Mouse (Mus musculus) lung, adult 18-20 months (tissue): ENCODE data around the gene Meox1.
A peak's percentile ranks its signal among the peaks of the same experiment; 100 is the strongest.

Source experiments
- DNase-seq, 2 experiments: peaks; one replicate each; pipeline ENCODE4 v3.0.0; 2022; ENCODE audit warnings: mixed read lengths in 2 of 2

Gene Meox1

DNA sequence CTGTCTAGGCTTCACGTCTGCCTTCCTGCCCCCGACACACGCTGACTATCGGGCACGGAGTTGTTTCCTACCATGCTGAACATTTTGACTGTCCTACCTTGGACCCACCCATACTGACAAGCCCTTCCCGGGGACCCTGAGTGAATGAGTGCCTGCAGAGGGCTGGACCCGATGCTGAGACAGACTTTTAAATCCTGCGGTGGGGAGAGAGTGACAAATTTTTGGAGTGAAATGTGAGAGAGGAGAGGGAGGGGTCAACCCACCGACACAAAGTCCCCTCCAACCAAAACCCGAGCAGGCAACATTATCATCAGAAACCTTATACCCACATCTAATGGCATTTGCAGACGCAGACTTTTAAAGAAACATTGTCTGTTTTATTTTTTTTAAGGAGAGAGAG lies at the start of gene Meox1:
Meox1 (minus strand) TSS at position 171 of the 400 bp plus-strand sequence.
- no peak for DNase-seq

DNA sequence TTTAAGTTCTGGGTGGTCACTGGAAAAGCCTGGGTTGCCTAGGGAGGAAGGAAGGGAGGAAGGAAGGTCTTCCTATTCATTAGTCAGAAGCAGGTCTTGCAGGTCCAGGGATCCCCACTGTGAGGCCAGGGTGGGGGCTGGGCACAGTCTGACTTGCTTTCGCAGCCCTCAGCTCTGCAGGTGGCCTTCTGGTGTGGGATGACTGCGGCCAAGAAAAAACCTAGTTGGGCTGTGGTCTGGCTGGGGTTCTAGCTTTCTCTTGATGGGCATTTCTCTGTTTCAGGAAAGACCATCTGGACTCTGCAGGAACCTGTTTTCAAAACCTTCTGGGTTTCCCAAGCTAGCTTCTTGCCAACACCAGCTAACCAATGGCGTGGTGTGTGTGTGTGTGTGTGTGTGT lies 48.9 kb upstream of the Meox1 start:
- DNase-seq: no peak

DNA sequence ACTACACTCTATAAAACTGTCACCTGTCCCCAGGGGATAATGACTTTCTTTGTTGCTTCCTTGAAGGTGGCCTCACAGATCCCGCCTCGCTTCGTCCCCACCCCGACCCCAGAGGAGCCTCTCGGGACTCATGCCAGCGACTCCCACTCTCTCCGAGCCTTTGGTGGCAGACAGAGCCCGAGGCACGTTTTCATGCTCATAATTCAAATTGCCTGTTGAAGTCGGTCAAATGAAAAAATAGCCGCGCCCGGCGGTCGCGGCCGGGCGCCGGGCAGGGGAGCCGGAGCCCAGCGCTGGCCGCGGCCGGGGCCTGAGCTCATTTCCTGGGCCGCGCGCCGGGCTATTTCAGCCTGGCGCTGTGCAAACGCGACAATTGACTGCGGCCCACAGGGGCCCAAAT lies 42.9 kb upstream of the Meox1 start:
- no peak for DNase-seq

DNA sequence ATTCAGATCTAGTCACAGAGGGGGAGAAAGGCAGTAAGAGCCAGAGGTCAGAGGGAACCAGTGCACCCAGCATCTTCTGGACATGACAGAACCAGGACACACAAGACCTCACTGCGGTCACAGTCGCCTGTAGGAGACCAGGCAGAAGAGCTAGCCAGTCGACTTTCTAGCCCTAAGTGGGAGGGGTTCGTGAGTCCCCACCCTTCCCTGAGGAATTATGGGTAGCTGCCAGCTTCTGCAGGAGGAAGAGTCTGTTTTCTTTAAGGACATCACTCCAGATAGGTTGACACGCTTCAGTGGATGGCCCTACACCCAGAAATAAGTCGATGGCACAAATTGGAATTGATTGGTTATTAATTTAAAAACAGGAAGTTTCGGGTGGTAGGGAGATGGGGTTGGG lies 42.2 kb upstream of the Meox1 start:
- DNase-seq: peak in 1 of 2 experiments; percentile 30

DNA sequence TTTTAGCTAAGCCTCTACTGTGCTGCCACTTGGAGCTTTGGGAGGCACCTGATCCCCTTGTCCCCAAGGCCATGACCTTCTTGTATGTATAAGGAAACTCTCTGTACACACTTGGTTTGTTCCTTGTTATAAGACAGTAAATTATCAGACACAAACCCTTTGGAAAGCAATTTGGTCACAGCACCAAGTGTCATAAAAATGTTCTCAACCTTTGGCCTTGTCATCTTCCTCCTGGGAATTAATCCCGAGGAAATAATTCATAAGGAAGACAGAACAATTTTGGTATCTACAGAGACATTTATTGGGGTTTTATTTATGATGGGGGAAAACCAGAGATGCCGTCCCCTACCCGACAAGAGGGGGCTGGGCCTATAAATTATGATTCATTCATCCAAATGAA lies 41.6 kb upstream of the Meox1 start:
- no peak for DNase-seq

DNA sequence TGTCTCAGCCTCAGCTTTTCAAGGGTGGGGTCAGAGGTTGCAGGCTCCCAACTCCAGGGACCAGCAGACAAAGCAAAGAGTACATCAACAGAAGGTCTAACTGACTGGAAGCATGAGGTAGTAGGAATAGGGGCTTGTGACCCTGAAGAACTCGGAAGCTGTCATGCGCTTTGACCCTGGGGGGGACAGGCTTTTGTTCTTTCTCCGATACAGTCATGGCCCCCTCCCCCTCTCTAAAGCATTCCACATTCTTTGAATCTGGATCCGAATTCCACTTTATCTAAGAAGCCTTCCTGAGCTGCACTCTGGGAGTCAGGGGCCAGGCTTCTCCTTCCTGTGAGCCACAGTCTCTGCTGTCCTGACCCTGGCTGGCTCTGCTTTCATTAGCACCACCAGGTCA lies 37.8 kb upstream of the Meox1 start:
- no peak for DNase-seq

DNA sequence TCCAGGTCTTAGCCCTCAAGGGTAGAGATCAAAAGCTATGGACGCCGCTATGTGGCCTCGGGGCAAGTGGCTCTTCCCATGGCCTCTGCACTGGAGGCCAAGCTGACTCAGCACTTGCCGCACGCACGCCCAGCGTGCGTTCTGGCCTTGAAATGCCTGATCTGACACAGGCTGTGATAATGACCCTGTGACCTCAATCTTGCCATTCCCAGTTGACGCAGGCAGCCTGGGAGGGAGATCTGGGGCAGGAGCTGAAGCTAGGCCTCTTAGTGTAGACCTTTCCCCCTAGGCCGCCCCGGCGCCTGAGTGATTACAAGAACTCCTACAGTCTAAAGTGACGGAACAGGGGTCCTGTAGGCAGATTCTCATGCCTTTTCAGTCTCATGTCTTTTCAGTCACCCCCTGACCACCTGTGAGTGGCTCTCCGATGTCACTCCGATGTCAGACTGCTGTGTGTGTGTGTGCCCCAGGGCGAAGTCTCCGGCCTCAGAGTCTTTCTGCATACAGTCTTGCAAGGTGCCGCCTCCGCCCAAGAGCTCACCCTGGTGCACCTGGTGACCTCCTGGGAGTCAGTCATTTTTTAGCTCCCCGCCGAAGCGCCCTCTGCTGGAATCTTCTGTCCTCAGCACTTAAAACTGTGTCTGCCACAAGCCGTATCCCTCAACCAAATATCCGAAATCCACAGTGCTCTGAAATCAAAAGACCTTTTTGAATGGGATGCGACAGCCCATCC lies 34.0 kb upstream of the Meox1 start:
- DNase-seq: peak in 1 of 2 experiments; percentile 33

DNA sequence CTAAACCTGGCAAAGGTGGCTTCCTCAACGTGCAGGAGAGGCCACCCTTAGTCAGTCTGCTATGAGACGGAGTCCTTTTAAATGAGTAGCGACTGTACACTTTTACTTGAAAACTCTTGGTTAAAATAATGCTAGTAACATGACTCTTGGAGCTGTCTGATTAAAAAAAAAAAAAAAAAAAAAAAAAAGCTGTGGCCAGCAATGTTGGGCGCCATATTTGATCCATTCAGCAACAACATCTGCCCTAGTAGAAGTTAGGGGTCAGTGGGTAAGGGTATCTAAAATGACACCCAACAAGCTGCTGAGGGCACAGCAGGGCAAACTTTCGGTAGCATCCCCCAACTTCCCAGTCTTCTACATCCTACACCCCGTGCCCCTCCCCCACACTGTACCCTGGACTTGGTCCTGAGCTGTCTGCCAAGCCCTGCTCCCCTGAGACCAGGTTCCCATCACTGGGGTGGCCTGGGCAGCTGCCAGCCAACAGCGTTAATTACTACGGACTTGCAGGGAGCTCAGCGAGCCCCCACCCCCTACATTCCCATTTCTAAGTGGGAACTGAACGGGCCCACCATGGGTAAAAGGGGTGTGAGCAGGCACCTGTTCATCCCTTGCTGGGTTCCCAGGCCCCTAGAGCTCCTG lies 32.9 kb upstream of the Meox1 start:
- DNase-seq: no peak

DNA sequence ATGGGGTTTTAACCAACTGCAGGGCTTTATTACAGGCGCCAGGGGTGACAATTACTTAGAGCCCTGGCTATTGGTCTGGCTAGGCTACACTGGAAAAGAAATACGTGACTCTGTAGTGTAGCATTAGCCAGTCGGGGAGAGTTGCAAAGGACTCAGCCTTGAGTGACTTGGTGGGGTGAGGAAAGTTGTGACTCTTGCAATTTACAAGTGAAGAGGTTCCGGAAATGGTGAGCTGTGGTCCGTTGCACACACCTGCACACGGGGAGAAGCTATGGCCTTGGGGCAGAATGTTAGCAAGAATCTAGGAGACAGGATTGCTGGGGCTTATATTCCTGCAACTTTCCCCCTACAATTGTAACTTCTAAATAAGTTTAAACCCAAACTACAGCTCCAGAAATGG lies 31.5 kb upstream of the Meox1 start:
- no peak for DNase-seq

DNA sequence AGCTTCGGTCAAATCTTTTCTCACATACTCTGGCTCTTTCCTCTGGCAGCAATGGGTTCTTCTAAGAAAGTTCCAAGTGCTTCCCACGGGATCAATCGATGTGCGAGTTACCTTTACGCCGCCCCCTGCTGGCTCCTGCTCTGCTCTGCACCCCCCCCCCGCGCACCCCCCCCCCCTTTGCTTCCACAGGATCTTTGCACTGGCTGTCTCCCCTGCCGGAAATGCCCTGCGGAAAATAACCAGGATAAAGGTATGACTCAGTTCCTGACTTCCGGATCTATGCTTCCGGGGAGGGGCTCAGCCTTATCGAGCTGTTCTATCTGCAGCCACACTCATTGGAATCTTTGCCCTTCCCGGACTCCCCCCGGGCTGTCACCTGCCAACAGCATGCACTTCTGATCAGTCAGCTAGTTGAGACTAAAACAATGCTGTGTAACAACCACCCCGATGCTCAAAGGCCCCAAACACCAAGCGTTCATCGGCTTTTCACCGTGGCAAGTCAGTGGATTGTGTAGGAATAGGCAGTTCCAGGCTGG lies 30.3 kb upstream of the Meox1 start:
- no peak for DNase-seq

DNA sequence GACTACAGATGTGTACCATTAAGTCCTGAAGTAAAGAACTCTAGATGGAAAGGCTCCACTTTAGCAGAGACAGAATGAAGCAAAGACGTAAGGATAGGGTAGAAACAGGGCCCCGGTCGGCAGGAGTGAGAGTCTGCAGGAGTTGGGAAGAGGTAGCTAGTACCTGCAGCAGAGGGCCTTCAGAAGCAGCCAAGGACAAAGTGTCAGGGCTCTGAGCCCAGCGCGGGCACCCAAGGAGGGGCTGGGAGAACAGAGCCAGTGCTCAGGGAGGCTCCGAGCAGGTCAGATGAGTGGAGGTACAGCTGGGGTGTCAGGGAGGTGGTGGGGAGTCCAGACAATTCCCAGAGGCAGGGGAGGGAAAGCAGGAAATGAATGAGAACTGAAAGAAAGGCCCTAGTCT lies 29.8 kb upstream of the Meox1 start:
- DNase-seq: no peak

DNA sequence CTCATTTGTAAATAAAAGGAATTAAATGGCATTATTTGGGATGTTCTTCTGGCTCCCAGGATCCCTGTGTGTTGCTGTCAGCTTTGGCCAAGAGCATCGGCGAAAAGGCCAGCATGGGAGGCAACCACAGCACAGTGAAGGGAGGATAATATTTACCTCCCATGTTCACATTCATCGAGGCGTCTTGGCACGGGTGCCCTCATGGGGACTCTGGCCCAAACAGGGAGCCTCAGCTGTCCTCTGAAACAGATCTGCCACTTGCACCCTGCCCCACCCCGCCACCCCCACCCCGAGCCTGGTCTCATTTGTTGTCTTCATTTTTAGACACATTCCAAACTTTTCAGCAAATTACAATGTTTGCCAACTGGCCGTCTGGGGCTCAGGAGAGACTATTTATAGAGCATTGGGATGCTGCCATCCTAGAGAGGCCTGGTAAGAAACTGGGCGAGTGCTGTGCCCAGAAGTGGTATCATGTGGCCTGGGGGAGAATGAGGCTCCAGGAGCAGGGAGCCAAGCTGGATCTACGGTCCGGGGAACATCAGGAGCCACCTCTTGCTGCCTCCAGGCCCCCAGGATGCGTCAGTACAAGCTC lies 27.3 kb upstream of the Meox1 start:
- no peak for DNase-seq

DNA sequence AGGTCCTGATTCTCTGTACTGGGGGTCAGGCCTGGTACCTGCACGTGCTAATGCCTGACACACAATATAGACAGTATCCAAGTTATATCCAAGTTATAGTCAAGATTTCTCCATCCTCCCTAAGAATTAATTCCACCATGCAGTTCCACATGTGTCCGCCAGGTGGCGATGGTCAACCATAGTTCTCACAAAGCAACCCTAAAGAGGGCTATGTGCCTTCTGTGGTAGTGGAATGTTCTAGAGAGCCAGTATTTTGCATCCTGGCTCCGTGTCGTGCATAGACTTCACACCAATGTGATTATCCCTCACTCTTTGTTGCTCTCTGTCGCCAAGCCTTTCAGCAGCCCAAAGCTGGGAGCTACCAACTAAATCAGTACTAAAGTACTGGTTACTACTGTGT lies 25.5 kb upstream of the Meox1 start:
- DNase-seq: peak; percentile 71 to 75

DNA sequence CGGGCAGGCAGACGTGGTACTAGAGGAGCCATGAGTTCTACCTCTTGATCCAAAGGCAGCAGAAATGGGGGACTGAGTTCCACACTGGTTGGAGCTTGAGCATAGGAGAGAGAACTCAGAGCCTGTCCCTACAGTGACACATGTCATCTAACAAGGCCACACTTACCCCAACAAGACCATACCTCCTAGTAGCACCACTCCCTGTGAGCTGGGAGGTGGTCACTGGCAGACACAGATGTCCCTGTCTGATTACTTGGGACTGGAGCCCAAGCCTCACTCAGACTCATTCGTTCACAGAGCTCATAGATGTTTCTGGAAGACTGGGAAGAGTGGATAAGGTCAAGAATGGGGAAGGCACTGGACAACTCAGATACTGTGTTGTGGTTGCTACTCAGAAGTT lies 24.4 kb upstream of the Meox1 start:
- no peak for DNase-seq

DNA sequence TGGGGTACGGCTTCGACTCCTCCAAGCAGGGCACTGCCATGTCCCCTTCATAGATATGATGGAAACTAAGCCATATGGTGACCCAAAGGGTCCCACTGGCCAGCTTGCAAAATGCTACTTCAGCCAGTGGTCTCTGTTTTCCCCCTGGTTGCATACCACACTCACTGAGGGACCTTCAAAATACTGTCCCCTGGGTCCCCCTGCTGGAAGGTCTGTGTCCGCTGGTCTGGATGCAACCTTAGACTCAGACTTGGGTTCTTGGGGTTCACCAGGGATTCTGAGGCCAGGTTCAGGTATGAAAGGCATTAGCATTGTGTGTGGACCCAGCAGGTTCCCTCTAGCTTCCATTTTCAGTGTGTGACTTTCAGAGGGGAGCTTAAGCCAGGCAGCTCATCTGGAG lies 22.6 kb upstream of the Meox1 start:
- no peak for DNase-seq

DNA sequence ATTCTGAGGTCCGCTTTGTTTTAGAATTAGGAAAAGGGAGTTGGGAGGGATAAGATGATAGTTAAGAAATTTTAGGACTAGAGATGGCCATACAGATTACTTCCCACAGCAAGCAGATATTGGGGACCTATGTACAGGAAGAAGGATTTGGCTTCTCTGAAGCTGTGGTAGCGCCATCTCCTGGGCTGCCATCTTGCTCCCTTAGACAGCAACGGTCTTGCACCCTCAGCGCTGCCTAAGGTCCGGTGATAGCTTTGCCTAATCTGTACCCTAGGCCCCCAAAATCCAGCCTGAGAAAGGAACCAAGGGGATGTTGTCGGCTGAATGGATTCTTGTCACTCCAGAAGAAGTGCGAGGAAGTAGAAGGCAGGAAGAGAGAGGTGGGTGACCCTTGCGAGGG lies 19.4 kb upstream of the Meox1 start:
- DNase-seq: no peak

DNA sequence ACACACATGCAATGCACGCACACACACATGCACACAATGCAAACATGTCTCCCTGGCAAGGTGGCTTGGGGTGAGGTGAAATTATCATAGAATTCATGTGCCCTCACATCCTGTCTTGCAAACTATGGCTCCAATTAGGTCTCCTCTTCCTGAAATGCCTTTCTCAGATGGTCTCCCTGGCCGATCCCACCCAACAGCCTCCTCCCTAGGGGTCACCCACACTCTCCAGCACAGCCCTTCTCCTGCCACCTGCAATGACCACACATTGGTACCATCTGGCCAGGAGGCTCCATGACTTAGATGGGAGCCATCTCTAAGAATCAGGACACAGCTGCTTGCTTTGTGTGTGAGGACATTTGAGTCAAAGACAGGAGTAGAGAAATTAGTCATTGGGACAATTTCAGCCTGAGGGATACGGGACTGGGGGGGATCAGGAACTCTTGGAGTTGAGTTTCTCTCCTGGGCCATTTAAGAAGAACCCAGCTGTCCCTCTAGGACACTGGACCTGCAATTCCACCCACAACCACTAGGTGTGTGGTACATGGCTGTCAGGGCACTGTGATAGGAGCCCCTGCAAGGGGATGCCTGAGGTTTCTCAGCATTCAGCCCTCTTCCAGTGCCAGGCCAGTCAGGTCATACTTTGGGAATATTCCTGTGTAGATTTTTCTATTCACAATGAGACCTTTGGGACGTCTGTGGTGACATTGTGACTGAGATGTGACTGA lies 17.8 kb upstream of the Meox1 start:
- peak in 1 of 2 experiments; percentile 29 for DNase-seq

DNA sequence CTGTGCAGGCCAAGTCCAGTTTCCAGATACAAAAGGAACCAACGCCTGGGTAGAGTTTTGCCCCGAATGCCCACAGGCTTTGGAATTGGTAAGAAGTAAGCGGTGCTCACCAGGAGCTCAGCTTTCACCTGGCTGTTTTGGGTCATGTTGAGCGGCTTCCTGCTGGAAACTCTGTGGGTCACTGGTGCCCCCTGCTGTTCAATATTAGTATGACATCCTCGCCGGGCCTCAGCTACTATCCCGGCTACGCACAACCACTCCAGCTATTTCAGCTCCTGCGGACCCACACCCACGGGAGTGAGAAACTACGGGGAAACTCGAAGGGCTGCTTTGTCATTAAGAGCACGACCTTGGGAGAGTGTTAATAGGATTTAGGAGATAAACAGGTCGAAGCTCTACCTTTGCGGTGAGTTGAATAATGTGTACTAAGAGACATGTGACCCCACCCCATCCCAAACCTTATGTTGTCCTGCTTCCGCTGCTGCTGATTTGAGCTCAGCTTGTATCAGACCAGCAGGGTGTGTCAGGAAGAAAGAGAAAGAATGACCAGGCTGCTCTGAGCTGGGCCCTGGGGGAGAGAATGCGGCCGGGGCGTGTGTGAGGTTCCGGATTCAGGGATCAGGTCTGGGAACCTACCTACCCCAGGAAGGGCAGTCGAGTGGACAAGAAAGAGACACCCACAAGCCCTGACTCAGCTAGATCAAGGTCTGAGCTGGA lies 16.2 kb upstream of the Meox1 start:
- peak; percentile 69 to 78 for DNase-seq

DNA sequence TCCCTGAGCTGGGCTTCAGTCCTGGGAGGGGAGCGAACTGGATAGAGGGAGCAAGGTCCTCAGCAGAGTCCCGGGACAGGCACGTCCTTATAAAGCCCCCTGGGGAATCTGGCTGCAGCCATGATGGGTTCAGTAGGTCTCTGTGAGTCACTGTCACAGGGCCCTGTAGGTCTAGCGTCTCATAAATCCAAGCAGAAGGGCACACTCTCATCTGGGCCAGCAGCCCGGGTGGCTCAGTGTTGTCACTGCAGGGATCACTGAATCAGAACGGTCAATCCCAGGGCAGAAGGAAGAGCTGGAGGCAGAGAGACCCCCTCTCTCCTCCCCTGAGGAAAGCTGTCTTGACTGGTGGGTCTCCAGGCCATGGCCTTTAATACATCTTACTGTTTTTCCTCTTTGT lies 14.6 kb upstream of the Meox1 start:
- DNase-seq: no peak

DNA sequence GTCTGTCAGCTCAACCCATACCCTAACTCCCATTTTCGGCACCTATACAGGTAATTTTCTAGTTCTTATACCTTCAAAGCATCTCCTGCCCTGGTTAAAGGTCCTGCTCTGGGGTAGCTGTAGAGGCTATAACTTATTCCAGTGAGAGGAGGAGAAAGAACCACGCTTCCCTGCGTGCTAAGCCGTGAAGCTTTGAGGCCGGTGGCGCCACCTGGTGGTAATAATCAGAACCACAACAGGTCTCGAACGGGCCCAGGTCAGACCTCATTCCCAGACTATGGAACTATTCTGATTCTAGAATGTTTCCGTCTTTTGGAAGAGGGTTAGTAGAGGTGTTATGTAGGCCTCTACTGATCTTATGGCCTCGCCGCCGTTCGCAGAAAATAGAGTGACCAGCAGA lies 10.9 kb upstream of the Meox1 start:
- DNase-seq: peak; percentile 57 to 70

DNA sequence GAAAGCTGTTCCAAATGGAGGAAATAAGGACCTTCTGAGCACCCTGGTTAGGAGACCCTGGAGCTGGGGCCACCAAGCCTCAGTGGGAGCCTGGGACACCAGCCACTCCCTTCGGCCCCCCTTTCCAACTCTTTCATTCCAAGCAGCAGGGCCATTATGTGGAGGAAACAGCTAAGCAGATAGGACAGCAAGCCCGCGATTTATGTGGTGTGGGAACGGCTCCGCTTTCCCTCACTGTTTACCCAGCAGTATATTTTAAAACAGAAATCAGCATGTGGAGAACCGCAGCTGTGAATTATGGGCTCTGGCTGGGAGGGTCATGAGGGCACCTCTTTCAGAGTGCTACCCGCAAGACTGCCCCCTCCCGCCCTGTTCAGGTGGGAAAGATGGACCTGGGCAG lies 7.1 kb upstream of the Meox1 start:
- no peak for DNase-seq

DNA sequence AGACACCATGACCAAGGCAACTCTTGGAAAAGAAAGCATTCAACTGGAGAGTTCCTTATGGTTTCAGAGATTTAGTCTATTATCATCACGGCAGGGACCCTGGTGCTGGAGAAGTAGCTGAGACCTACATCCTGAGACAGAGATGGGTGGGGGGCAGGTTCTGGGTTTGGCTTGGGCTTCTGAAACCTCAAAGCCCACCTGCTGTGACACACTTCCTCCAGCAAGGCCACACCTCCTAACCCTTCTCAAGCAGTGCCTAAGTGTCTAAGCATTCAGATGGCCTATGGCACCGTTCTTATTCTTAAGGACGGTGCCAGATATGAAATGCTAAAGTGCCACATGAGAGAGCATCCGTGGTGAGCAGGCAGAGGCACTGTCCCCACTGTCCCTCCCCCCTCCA lies 4.2 kb upstream of the Meox1 start:
- DNase-seq: no peak
